Mouse (Mus musculus) hindbrain, embryonic 16.5 days (tissue): Measurements from ENCODE around the gene Best2. TPM values are rescaled to one million over a fixed set of nuclear protein-coding genes. Genes with fewer than 3 reads are reported as not detected.

Experiments used
- ATAC-seq: fragments of 200-750 bp; cut with Nextera tagmentation; 2 replicates; pipeline ENCODE4 v1.8.0; 2017; ENCODE audit warnings: moderate TSS enrichment, moderate library complexity
- H3K27ac ChIP-seq: fragments of 300-500 bp; sonication (generic); 2 replicates; pipeline ENCODE4 v1.5.1; 2014; ENCODE audit warnings: low read depth, mild to moderate bottlenecking, control low read depth, low read length, moderate library complexity
- H3K27me3 ChIP-seq: fragments of 300-500 bp; sonication (generic); replicated peaks from 2 replicates; pipeline ENCODE4 v1.6.1; 2014; ENCODE audit warnings: low read length; ENCODE audit not compliant: control insufficient read depth, insufficient read depth
- H3K36me3 ChIP-seq: fragments of 300-500 bp; sonication (generic); 2 replicates; pipeline ENCODE4 v1.6.1; 2014; ENCODE audit warnings: mild to moderate bottlenecking, low read length, moderate library complexity, mixed read lengths; ENCODE audit not compliant: control insufficient read depth, insufficient read depth
- H3K4me1 ChIP-seq: fragments of 300-500 bp; sonication (generic); 2 replicates; pipeline ENCODE4 v1.6.1; 2014; ENCODE audit warnings: low read depth, low read length; ENCODE audit not compliant: control insufficient read depth, insufficient read depth
- H3K4me2 ChIP-seq: fragments of 300-500 bp; sonication (generic); 2 replicates; pipeline ENCODE4 v1.6.1; 2014; ENCODE audit warnings: mild to moderate bottlenecking, low read length, control low read depth, moderate library complexity
- H3K4me3 ChIP-seq: fragments of 300-500 bp; sonication (generic); 2 replicates; pipeline ENCODE4 v1.5.1; 2014; ENCODE audit warnings: mild to moderate bottlenecking, low read length, control low read depth, moderate library complexity
- H3K9ac ChIP-seq: fragments of 300-500 bp; sonication (generic); 2 replicates; pipeline ENCODE4 v1.6.1; 2014; ENCODE audit warnings: low read depth, mild to moderate bottlenecking, control low read depth, low read length, moderate library complexity
- H3K9me3 ChIP-seq: fragments of 300-500 bp; sonication (generic); 2 replicates; pipeline ENCODE4 v1.6.1; 2014; ENCODE audit warnings: mild to moderate bottlenecking, low read length, moderate library complexity; ENCODE audit not compliant: control insufficient read depth
- WGBS: fragments of 180-500 bp; shearing (Covaris S2); extraction: QIAGEN DNeasy Blood & Tissue Kit; methylation state at CpG from one replicate; pipeline ENCODE4 v1.1.7; 2014; 5-methylcytosine and 5-hydroxymethylcytosine counted together
- polyA plus RNA-seq: library from polyadenylated mRNA; unstranded; fragments of >200 nt; fragmentation: Nextera tagmentation; extraction: Ambion mirVana; gene quantifications from 2 replicates; pipeline ENCODE4 v1.2.1, GENCODE M21; 2015

The Best2 gene
- polyA plus RNA-seq, 1 experiment from 2014 or later = 0.10 TPM

DNA sequence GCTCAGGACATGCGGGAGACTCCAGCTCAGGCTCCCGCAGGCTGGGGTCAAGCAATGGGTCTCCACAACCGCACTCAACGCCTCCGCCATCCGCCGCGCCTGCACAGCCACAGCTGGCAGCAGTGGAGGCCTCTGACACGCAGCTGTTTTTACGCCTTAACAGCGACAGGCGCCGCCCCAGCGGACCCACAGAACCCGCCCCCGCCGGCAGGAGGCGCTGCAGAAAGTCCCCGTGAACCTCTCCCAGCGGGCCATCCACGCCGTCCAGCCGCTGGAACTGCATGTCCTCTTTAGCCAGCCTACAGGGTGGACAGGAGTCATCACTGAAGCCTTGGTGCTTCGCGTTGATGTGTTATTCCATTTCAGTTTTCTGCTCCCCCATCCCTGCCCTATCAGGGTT, 6.6 kb downstream of the Best2 start:
- no peak for ATAC-seq
- H3K9me3 ChIP-seq = no peaks in the 10 kb centered on the region
- no peak overlapping the region for H3K4me2 ChIP-seq
- H3K9ac ChIP-seq = no peak overlapping the region
- H3K27me3 ChIP-seq = peaks cover 15% of the 10 kb centered on the region
- no peak overlapping the region for H3K27ac ChIP-seq
- H3K4me3 ChIP-seq = no peak overlapping the region
- no peaks in the 10 kb centered on the region for H3K4me1 ChIP-seq
- 15% methylated on average over 25 of the region's 25 CpGs for WGBS
- peaks cover 1% of the 10 kb centered on the region; the same call in 1 of the 2 replicates for H3K36me3 ChIP-seq

DNA sequence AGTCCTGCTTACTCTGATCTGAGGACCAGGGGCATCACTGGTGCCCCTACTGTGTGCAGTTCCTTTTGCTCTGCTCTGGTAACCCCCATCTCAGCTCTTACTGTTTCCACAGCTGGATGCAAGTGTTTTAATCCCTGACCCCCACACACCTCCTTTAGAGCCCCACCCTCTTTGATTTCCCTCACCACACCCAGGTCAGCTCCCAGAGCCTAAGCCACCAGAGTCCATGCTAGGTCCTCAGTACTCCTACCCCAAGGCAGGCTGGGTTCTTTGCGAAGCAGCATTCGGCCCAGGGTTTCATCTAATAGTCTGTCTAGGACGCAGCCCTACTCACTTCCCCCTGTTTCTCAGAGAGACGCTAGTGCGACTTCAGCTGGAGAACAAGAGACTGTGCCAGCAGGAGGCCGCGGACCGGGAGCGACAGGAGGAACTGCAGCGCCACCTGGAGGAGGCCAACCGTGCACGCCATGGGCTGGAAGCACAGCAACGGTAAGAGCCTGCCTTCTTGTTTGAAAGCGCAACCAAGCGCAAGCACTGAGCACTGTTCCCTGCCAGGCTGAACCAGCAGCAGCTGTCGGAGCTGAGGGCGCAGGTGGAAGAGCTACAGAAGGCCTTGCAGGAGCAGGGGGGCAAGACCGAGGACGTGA, 16.6 kb downstream of the Best2 start:
- Histone ChIP-seq H3K9ac (peak overlapping the region; percentile 30), H3K9me3 (no peaks in the 10 kb centered on the region), H3K36me3 (peaks cover 11% of the 10 kb centered on the region), H3K4me1 (peaks cover 3% of the 10 kb centered on the region), H3K27me3 (peaks cover 7% of the 10 kb centered on the region), H3K4me3 (no peak overlapping the region), H3K4me2 (peak overlapping the region; percentile 36), H3K27ac (no peak overlapping the region)
- WGBS = 5% methylated on average over 19 of the region's 19 CpGs
- ATAC-seq = peak; percentile 80

DNA sequence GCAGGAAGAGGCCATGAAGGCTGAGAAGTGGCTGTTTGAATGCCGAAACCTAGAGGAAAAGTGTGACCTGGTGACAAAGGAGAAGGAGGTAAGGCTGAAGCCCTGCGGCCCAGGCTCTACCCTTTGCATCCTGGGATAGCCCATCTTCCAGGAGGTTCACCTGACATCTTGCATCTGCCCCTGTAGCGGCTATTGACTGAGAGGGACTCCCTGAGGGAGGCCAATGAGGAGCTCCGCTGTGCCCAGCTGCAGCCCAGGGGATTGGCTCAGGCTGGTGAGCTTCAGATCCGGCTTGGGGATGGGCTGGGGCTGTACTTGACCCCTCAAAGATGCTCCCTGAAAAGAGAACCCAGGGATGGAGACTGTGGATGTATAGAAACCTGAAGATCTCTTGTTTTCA, 17.4 kb downstream of the Best2 start:
- ATAC-seq = no peak
- Histone ChIP-seq H3K4me3 (no peak overlapping the region), H3K4me1 (peaks cover 3% of the 10 kb centered on the region), H3K36me3 (peaks cover 6% of the 10 kb centered on the region), H3K27me3 (peaks cover 7% of the 10 kb centered on the region), H3K4me2 (no peak overlapping the region), H3K9ac (no peak overlapping the region), H3K9me3 (no peaks in the 10 kb centered on the region), H3K27ac (no peak overlapping the region)
- 82% methylated on average over 5 of the region's 5 CpGs for WGBS

DNA sequence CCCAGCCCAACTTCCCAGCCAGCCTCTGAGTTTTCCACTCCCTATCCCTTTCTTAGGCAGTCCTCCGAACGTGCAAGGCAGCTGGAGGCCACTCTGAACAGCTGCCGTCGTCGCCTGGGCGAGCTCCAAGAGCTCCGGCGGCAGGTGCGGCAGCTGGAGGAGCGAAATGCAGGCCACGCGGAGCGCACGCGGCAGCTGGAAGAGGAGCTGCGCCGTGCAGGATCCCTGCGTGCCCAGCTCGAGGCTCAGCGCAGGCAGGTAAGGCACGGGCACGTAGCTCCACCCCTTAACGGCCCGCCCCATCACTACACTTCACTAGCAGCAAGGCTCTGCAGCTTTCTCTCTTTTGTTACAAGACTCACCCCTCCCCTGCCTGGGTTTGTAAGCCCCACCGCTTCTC, 18.7 kb downstream of the Best2 start:
- Histone ChIP-seq H3K9ac (no peak overlapping the region), H3K27ac (no peak overlapping the region), H3K4me1 (peaks cover 8% of the 10 kb centered on the region), H3K9me3 (no peaks in the 10 kb centered on the region), H3K4me3 (no peak overlapping the region), H3K27me3 (peaks cover 7% of the 10 kb centered on the region), H3K4me2 (0 out of 2 replicates have a peak overlapping the region, but pooled peaks have one; percentile 15), H3K36me3 (peaks cover 3% of the 10 kb centered on the region; the same call in 1 of the 2 replicates)
- no peak for ATAC-seq
- 22% methylated on average over 22 of the region's 25 CpGs for WGBS

DNA sequence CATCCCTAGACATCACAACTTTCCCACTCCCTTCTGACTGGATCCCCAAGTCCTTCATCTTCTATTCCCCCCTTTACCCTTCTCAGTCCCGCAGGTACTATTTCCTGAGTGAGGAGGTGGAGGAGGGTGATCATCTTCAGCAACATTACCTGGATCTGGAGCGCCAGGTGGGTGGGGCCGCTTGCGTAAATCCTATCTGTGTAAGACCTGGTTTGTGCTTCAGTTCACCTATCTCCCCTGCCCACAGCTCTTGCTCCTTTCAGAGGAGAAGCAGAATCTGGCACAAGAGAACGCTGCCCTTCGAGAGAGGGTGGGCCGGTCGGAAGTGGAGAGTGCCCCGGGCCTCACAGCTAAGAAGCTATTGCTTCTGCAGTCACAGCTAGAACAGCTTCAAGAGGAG, 20.0 kb downstream of the Best2 start:
- H3K9ac ChIP-seq = no peak overlapping the region
- H3K27me3 ChIP-seq = peaks cover 7% of the 10 kb centered on the region
- no peak for ATAC-seq
- no peak overlapping the region for H3K4me3 ChIP-seq
- H3K4me1 ChIP-seq = peaks cover 9% of the 10 kb centered on the region
- H3K36me3 ChIP-seq = peaks cover 3% of the 10 kb centered on the region; the same call in 1 of the 2 replicates
- no peak overlapping the region for H3K27ac ChIP-seq
- no peaks in the 10 kb centered on the region for H3K9me3 ChIP-seq
- H3K4me2 ChIP-seq = no peak overlapping the region
- WGBS = 96% methylated on average over 9 of the region's 9 CpGs

DNA sequence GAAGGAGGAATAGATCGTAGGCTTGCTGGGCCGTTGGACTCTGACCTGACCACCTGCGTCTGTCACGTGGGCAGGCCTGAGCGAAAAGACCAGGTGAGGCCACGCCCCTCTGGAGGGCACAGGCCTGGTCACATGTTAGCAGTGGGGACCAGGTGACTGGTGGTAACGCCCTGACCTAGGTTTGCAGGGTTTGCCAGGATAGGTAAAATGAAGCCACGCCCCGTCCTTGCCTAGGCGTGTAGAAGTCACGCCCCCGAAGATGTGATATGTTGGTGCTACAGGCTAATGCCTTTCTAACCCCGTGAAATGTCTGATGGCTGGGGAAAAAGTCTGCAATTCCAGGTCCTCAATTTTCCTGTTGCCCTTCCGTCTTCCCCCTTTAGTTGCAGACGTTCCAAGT, 23.5 kb downstream of the Best2 start:
- H3K9me3 ChIP-seq = no peaks in the 10 kb centered on the region
- H3K27ac ChIP-seq = peak overlapping the region; percentile 68
- peak overlapping the region; percentile 93 for H3K4me2 ChIP-seq
- H3K36me3 ChIP-seq = no peaks in the 10 kb centered on the region
- peak overlapping the region; percentile 84 for H3K9ac ChIP-seq
- ATAC-seq = peak; percentile 43
- peaks cover 7% of the 10 kb centered on the region for H3K4me1 ChIP-seq
- peak overlapping the region; percentile 59 for H3K4me3 ChIP-seq
- 3% methylated on average over 15 of the region's 15 CpGs for WGBS
- H3K27me3 ChIP-seq = peaks cover 7% of the 10 kb centered on the region

DNA sequence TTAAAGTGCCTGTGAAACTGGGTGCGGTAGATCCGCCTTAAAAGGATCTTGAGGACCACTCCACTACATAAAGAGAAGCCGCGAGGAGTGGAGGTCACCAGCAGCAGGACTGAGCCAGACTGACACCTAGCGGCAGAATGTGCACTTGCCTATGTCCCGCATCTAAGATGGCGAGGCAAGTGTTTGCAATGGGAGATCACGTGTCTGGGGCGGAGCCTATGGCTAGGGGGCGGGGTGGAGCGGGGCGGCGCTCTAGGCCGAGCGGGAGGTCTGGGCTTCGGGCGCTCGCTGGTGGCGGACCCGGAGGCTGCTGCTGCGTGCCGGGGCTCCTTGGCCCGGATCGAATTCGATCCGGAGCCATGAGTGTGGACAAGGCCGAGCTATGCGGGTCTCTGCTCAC, 24.0 kb downstream of the Best2 start, which contains the start of gene Hook2:
Gene Hook2 (plus strand): TSS at position 255 of the 400 bp plus-strand sequence.
- peak; percentile 89 for ATAC-seq
- no peaks in the 10 kb centered on the region for H3K9me3 ChIP-seq
- H3K36me3 ChIP-seq = no peaks in the 10 kb centered on the region
- peaks cover 10% of the 10 kb centered on the region for H3K4me1 ChIP-seq
- peak within 1 kb of the TSS; percentile 82 for H3K27ac ChIP-seq
- WGBS = 0% methylated on average over 26 of the region's 28 CpGs
- peak within 1 kb of the TSS; percentile 59 for H3K4me3 ChIP-seq
- H3K27me3 ChIP-seq = peaks cover 7% of the 10 kb centered on the region
- peak within 1 kb of the TSS; percentile 93 for H3K4me2 ChIP-seq
- peak within 1 kb of the TSS; percentile 84 for H3K9ac ChIP-seq

DNA sequence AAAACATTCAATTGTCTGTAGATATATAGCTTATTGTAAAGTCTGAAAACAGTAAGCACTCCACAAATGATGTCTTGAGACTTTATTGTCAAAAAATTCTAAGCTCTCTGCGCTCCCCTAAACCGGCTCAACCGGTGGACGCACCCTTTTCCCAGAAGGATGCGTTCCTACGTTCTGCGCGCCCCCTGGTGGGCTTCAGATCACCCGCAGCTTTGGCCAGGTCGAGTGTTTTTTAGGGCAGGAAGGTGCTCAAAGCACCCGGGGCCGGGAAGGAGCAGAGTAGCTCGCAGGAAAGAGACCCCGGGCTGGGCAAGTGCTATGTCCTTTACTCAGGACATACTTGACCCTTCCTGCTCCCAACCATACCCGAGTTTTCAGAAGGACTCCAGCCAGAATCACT, 24.5 kb downstream of the Best2 start:
- Histone ChIP-seq H3K4me2 (peak overlapping the region; percentile 93), H3K9me3 (no peaks in the 10 kb centered on the region), H3K9ac (peak overlapping the region; percentile 74), H3K4me1 (peaks cover 16% of the 10 kb centered on the region), H3K27ac (peak overlapping the region; percentile 82), H3K4me3 (peak overlapping the region; percentile 59), H3K27me3 (peaks cover 3% of the 10 kb centered on the region), H3K36me3 (no peaks in the 10 kb centered on the region)
- ATAC-seq = peak; percentile 17
- under 1% methylated on average over 15 of the region's 15 CpGs for WGBS

DNA sequence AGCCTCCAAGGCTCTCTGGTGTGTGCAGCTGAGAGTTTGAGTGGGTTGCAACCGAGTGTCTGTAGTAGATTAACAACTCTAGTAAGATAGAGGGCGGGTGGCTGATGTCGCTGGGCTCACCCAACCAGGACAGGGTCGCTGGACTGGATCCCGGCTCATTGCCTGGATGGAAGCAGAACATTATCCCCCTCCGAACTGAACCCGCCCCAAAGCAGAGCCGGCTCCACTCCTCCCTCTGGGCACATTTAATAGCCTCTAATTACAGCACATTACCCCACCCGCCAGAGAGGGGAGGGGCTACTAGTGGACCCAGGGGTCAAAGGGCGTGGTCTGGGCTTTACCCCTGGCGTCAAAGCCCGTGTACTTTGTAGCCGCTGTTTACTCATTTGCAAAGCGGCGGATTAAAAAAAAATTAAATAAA, 25.0 kb downstream of the Best2 start:
- H3K9me3 ChIP-seq = no peaks in the 10 kb centered on the region
- no peaks in the 10 kb centered on the region for H3K27me3 ChIP-seq
- H3K36me3 ChIP-seq = no peaks in the 10 kb centered on the region
- peak overlapping the region; percentile 93 for H3K4me2 ChIP-seq
- no peak for ATAC-seq
- H3K27ac ChIP-seq = no peak overlapping the region
- peak overlapping the region; percentile 59 for H3K4me3 ChIP-seq
- peak overlapping the region; percentile 15 for H3K9ac ChIP-seq
- WGBS = 13% methylated on average over 15 of the region's 15 CpGs
- H3K4me1 ChIP-seq = peaks cover 18% of the 10 kb centered on the region
